Mouse (Mus musculus) forebrain, embryonic 10.5 days (tissue): Measurements from ENCODE around the gene Smyd3. TPM values are rescaled to one million over a fixed set of nuclear protein-coding genes. Genes with fewer than 3 reads are reported as not detected.

ENCODE experiments used
- DNase-seq: peaks from one replicate; pipeline ENCODE4 v3.0.0-alpha.2; 2017; ENCODE audit warnings: low spot score; ENCODE audit errors: extremely low spot score
- H3K27ac ChIP-seq: fragments of 300-500 bp; sonication (generic); 2 replicates; pipeline ENCODE4 v1.5.1; 2016; ENCODE audit warnings: mild to moderate bottlenecking
- H3K27me3 ChIP-seq: fragments of 300-500 bp; sonication (generic); 2 replicates; pipeline ENCODE4 v1.6.1; 2016; ENCODE audit warnings: mild to moderate bottlenecking; ENCODE audit not compliant: poor library complexity, severe bottlenecking
- H3K36me3 ChIP-seq: fragments of 300-500 bp; sonication (generic); replicated peaks from 2 replicates; pipeline ENCODE4 v1.6.1; 2016; ENCODE audit warnings: mild to moderate bottlenecking, moderate library complexity
- H3K4me1 ChIP-seq: fragments of 300-500 bp; sonication (generic); 2 replicates; pipeline ENCODE4 v1.6.1; 2016
- H3K4me3 ChIP-seq: fragments of 300-500 bp; sonication (generic); 2 replicates; pipeline ENCODE4 v1.5.1; 2016; ENCODE audit warnings: mild to moderate bottlenecking, moderate library complexity
- H3K9me3 ChIP-seq: fragments of 300-500 bp; sonication (generic); 2 replicates; pipeline ENCODE4 v1.6.1; 2016; ENCODE audit warnings: mild to moderate bottlenecking, moderate library complexity
- WGBS: fragments of 180-500 bp; shearing (Covaris S2); methylation state at CpG from one replicate; pipeline ENCODE4 v1.1.7; 2016; 5-methylcytosine and 5-hydroxymethylcytosine counted together
- polyA plus RNA-seq: library from polyadenylated mRNA; unstranded; fragments of >200 nt; fragmentation: Nextera tagmentation; extraction: Ambion mirVana; gene quantifications from 2 replicates; pipeline ENCODE4 v1.2.1, GENCODE M21; 2016

Gene Smyd3
- polyA plus RNA-seq, 1 experiment from 2014 or later = 18.0 TPM

DNA sequence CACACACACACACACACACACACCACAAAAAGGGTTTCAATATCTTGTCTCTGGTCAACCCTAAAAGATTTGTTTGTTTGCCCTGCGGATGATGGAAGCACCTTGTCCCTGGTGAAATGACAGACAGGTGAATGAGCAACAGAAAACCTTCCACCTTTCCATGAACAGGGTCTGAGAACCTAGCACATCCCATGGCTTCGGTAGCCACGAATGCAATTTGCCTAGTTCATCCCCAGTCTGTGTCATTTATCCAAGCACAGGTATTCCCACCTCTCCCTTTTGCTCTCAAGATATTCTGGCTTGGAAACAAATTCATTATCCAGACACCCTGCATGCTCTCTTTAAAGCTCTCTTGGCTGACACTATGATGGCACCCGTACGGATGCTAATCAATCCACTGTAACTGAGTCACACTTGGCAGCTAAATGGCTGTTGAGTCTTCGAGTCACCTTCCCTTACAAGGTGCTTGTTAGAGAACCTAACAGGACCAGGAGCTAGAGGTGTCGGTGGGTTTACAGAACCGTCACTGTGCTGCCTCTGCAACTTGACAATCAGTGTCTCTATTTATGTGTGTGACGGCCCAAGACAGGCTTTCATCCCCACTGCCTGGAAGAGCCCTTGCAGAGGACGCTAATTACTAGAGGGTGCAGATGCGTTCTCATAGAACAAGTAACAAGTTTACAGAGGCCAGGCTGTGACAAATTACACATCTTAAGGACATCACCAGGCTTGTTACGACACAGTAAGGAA lies 309.8 kb downstream of the Smyd3 start:
- Histone ChIP-seq H3K36me3 (no peaks in the 10 kb centered on the region), H3K4me1 (peaks cover 38% of the 10 kb centered on the region), H3K9me3 (no peaks in the 10 kb centered on the region), H3K27ac (no peak overlapping the region), H3K27me3 (no peaks in the 10 kb centered on the region), H3K4me3 (no peak overlapping the region)
- WGBS = 85% methylated on average over 12 of the region's 12 CpGs
- DNase-seq = no peak

DNA sequence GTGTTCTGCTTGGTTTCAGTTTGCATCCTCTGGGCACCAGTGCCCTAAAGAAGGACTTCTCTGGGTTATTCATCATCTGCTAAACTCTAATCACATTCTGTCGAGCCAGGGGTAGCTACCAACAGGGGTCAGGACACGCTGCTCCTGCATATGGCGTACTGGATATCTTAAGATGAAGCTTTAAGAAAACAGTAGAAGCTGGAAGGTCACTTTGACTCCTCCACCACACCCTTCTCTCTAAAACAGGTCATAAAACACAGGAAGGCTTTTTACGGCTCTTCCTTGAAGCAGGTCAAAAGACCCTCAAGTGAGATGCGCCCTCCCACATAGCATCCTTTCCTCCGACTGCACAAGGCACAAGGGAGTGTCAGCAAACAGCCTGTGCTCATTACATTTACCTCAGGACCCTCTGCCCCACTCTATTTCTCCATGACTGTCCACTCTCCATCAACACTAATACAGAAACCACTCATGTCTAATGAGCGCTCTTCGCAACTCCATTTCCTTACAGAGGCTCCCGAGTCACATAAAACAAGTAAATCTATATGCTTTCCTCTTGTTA lies 310.6 kb downstream of the Smyd3 start:
- no peak overlapping the region for H3K4me3 ChIP-seq
- H3K27ac ChIP-seq = no peak overlapping the region
- whole genome bisulfite sequencing = 82% methylated on average over 9 of the region's 9 CpGs
- peaks cover 31% of the 10 kb centered on the region for H3K4me1 ChIP-seq
- H3K36me3 ChIP-seq = no peaks in the 10 kb centered on the region
- H3K9me3 ChIP-seq = no peaks in the 10 kb centered on the region
- no peak for DNase-seq
- no peaks in the 10 kb centered on the region for H3K27me3 ChIP-seq

DNA sequence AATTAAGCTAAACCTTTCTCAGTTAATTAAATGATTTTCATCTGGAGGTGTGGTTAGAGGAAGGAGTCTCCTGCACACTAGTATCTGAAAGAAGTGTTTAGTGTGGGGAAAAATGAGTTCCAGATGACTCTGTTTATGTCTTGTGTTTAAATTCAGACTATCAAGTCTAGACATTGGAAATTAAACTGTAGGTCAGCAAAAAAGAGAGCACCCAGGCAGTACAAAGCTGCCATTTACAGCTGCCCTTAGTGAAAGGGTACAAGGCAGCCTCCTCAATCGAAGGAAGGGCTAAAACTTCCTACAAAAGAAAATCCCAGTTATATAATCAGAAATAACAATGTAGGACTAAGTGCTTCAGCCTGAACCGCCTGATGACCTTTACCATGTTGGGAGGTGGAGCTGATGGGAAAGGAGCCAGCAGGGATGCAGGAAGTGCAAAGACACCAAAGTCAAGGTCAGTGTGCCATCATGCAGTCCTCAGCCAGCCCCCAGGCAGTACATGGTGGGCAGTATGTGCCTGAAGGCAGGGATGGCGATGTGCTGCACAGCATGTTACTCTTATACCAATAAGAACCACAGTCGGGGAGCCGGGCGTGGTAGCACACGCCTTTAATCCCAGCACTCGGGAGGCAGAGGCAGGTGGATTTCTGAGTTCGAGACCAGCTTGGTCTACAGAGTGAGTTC lies 319.2 kb downstream of the Smyd3 start:
- Histone ChIP-seq H3K36me3 (no peaks in the 10 kb centered on the region), H3K27me3 (0 out of 2 replicates have a peak, but pooled peaks cover 8% of the 10 kb centered on the region), H3K4me1 (peaks cover 36% of the 10 kb centered on the region), H3K9me3 (no peaks in the 10 kb centered on the region), H3K4me3 (no peak overlapping the region), H3K27ac (peak overlapping the region; percentile 41; the same call in 1 of the 2 replicates)
- WGBS = 84% methylated on average over 9 of the region's 9 CpGs
- DNase-seq = no peak

DNA sequence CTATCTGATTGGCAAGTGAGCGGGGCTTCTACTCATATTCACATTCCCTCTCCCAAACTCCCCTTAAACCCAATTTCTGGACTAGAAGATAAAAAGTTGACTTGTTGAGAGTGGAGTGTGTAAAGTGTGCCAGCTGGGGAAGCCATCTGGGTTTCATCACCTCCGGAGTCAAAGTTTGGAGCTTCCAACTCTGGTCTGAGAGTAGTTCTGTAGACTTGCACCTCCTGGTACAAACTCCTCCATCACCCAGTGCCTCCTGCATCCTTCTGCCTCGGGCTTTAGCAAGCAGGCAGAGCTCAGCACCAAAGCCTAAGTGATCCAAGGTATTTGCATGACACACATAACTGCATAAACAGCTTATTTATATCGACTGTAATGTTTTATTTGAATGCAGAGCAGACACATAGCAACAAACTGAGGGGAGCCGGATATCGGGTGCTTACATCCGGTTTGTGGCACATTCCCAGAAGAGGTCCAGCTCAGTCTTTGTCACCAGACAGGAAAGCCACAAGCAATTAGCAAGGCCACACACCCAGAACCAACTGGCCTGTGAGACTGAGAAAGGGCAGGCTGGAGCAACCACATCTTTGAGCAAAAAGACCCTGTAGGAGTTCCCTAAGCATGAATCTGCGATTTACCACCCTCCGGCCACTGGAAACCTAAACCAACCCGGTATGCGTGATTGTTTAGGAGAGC lies 319.9 kb downstream of the Smyd3 start:
- 0 out of 2 replicates have a peak, but pooled peaks cover 8% of the 10 kb centered on the region for H3K27me3 ChIP-seq
- peak; percentile 33 for DNase-seq
- H3K27ac ChIP-seq = peak overlapping the region; percentile 41
- no peak overlapping the region for H3K4me3 ChIP-seq
- H3K36me3 ChIP-seq = no peaks in the 10 kb centered on the region
- H3K4me1 ChIP-seq = peaks cover 36% of the 10 kb centered on the region
- whole genome bisulfite sequencing = 49% methylated on average over 11 of the region's 11 CpGs
- no peaks in the 10 kb centered on the region for H3K9me3 ChIP-seq

DNA sequence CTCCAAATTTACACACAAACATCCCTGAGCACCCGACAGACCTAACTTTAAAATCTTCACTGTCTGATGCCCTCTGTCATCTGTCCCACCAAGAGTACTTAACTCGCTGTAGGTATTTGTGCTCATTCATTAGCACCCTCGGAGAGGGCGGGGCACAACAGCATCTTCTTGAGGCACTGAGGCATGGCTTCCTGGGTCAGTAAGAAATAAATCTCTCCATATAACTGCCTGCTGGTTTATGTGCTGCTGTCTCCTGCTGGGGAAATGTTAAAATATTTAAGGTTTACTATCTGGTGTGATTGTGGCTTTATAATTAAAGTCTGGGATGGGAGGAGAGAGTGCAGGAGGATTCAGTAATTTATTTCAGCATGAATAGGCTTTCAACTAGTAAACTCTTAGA lies 320.7 kb downstream of the Smyd3 start:
- Histone ChIP-seq H3K4me1 (peaks cover 36% of the 10 kb centered on the region), H3K27me3 (0 out of 2 replicates have a peak, but pooled peaks cover 8% of the 10 kb centered on the region), H3K36me3 (no peaks in the 10 kb centered on the region), H3K4me3 (no peak overlapping the region), H3K27ac (no peak overlapping the region), H3K9me3 (no peaks in the 10 kb centered on the region)
- 70% methylated on average over 4 of the region's 4 CpGs for WGBS
- no peak for DNase-seq

DNA sequence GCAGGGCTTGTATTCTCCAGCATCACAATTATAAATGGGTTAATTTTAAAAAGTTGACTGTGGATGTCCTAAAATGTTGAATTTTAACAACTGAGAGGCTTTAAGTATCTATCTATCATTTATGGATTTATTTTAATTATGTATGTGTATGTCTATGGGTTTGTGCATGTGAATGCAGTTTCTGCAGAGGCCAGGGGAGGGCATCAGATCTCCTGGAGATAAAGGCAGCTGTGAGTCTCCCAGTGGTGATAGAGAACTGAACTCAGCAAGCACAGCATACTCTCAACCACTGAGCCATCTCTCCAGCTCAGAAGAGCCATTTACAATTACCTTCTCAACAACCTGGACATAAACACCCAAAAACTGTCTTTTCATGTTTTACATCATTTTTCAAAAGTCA lies 321.4 kb downstream of the Smyd3 start:
- 0 out of 2 replicates have a peak, but pooled peaks cover 8% of the 10 kb centered on the region for H3K27me3 ChIP-seq
- no peak for DNase-seq
- H3K4me1 ChIP-seq = peaks cover 33% of the 10 kb centered on the region
- H3K36me3 ChIP-seq = no peaks in the 10 kb centered on the region
- no peak overlapping the region for H3K27ac ChIP-seq
- no peaks in the 10 kb centered on the region for H3K9me3 ChIP-seq
- H3K4me3 ChIP-seq = no peak overlapping the region

DNA sequence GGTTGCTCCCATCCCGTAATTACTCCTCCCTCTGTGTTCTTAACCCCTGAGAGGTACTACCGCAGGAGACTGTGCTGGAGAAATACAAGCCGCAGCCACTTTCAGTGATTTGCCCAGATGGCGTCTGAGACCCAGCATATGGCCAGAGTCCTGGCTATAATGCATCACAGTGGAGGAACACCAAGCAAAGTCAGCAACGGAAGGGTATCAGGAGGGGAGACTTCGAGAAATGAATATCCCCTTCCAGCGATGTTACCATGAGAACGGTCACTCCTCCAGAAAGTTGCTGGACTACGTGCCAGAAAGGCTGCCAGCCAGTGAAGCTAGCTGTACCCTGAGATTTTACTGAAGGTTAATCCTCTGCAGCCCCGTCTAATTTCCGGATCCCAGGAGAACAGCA lies 325.1 kb downstream of the Smyd3 start:
- no peak for DNase-seq
- Histone ChIP-seq H3K27ac (no peak overlapping the region), H3K4me3 (no peak overlapping the region), H3K9me3 (no peaks in the 10 kb centered on the region), H3K27me3 (no peaks in the 10 kb centered on the region), H3K36me3 (no peaks in the 10 kb centered on the region), H3K4me1 (peaks cover 11% of the 10 kb centered on the region)
- 95% methylated on average over 11 of the region's 11 CpGs for WGBS

DNA sequence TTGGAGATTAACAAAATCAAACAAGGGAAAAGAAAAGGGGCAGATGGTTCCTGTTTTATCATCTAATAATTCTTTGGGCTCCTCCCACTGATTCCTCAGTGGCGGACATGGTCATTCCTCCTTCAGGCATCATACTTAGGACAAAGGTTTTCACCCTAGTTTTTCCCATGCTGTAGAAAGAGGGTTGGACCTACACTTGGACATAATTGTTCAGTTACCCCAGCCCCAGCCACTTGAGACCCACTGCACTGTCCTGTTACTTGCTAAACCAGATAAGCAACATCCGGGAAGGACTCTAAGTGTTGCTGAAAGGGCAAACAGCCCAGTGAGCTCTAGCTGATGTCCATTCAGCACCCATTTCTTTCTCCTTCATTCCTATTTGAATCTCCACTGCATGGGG lies 327.0 kb downstream of the Smyd3 start:
- H3K27me3 ChIP-seq = no peaks in the 10 kb centered on the region

DNA sequence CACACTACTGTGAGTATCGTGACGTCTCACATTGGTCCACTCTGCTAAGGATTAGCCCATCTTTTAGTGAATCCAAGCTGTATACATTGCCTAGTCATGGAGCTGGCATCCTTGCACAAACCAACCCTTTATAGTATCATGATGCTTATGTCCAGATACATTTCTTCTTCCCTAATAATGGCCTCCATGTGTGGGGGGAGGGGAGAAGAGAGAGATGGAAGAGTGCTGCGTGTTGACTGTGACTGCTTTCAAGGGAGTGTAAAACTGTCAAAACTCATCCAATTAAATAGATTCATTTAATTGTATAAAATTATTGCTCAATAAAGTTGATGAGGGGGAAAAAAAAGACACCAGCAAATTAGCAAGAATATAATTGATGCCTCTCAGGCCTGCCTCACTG lies 330.7 kb downstream of the Smyd3 start:
- Histone ChIP-seq H3K4me3 (no peak overlapping the region), H3K36me3 (no peaks in the 10 kb centered on the region), H3K9me3 (no peaks in the 10 kb centered on the region), H3K27me3 (no peaks in the 10 kb centered on the region), H3K4me1 (0 out of 2 replicates have a peak, but pooled peaks cover 4% of the 10 kb centered on the region), H3K27ac (no peak overlapping the region)
- DNase-seq = no peak
- WGBS = 89% methylated on average over 3 of the region's 3 CpGs

More for the DNA sequence above, 327.0 kb downstream of the Smyd3 start:
- Histone ChIP-seq H3K36me3 (no peaks in the 10 kb centered on the region), H3K27ac (no peak overlapping the region), H3K9me3 (no peaks in the 10 kb centered on the region), H3K4me3 (no peak overlapping the region), H3K4me1 (no peaks in the 10 kb centered on the region)
- no peak for DNase-seq
- 92% methylated on average over 2 of the region's 2 CpGs for WGBS

DNA sequence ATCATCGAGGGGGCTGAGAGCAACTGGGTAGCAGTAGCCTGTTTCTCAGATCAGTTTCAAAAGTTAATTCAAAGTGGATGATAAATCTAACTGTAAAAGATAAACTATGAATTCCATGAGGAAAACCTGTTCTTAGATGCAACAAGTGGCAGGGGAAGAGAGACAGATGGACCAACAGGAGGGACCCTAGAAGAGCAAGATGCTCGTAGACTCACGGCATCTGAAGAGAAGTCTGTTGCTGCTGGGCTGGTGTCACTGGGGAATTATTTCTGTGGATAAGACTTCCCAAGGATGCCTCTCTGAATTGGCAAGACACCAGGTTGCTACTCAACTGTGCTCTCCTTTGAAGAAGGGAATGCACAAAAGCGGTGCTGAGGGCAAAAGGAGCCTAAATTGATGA lies 333.2 kb downstream of the Smyd3 start:
- no peak for DNase-seq
- no peak overlapping the region for H3K4me3 ChIP-seq
- 0 out of 2 replicates have a peak, but pooled peaks cover 4% of the 10 kb centered on the region for H3K4me1 ChIP-seq
- H3K27ac ChIP-seq = no peak overlapping the region
- no peaks in the 10 kb centered on the region for H3K9me3 ChIP-seq
- 97% methylated on average over 4 of the region's 4 CpGs for WGBS
- no peaks in the 10 kb centered on the region for H3K36me3 ChIP-seq
- H3K27me3 ChIP-seq = no peaks in the 10 kb centered on the region

DNA sequence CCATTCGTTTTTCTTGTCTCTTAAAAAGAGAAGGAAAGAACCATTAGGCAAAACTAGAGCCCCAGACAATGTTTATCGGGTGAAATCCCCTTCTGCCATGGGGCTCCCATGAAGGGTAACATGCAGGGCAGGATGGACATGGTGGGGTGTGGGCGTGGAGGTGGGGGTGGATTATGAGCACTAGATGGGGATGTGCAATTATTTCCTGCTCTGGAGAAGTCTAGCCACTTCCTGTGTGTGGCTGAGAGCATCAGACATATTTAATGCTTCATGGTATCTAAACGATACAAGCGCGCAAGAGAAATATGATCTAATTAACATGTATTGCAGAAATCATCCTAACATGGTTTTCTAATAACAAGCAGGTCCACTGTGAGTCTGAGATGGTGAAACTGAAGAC lies 334.3 kb downstream of the Smyd3 start:
- Histone ChIP-seq H3K27ac (no peak overlapping the region), H3K4me1 (0 out of 2 replicates have a peak, but pooled peaks cover 7% of the 10 kb centered on the region), H3K27me3 (no peaks in the 10 kb centered on the region), H3K9me3 (no peaks in the 10 kb centered on the region), H3K4me3 (no peak overlapping the region), H3K36me3 (no peaks in the 10 kb centered on the region)
- no peak for DNase-seq
- WGBS = 91% methylated on average over 6 of the region's 6 CpGs

DNA sequence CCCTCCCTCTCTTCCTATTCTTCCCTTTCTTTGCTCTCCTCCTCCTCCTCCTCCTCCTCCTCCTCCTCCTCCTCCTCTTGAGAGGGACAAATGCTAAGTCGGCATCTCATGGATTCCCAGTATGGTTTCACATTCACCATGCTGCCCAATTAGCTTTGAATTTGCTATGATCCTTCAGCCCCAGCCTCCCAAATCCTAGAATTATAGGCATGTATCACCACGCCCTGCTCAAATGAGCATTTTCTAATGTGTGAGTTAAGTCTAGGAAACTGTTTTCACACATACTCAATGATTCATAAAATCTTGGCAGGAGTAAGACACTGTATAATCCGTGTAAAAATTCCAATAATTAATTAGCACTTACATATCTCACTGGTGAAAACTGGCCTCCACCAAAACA lies 337.3 kb downstream of the Smyd3 start:
- H3K27me3 ChIP-seq = no peaks in the 10 kb centered on the region
- peaks cover 26% of the 10 kb centered on the region for H3K4me1 ChIP-seq
- no peak overlapping the region for H3K27ac ChIP-seq
- H3K4me3 ChIP-seq = no peak overlapping the region
- no peaks in the 10 kb centered on the region for H3K36me3 ChIP-seq
- no peaks in the 10 kb centered on the region for H3K9me3 ChIP-seq
- 87% methylated on average over 3 of the region's 3 CpGs for WGBS
- DNase-seq = no peak
